Mouse (Mus musculus): ENCODE results near the gene Slirp. TPM values are rescaled to one million over a fixed set of nuclear protein-coding genes. Genes with fewer than 3 reads are reported as not detected.
A peak's percentile ranks its signal among the peaks of the same experiment; 100 is the strongest.

The Slirp gene
- 269 and 468 TPM in 2 replicates for polyA plus RNA-seq (2014; fragmentation: Nextera tagmentation; extraction: Ambion mirVana)

DNA sequence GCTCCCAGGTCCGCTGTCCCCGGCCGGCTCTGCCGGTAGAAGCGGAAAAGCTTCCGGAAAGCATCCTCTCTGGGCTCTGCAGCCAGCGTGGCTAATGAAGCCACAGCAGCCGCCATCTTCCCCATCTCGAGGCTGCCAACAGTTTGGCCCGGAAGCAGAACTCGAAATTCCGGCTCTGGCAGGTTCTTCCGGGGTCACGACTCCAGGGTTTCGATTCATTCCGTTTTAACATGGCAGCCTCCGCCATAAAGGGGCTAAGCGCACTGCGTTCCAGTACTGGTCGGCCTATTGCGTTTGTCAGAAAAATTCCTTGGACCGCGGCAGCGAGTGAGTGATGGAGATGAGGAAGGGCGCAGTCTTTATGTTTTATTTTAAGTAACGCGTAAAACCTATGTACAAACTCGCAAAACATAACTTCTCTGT, at the start of gene Slirp, which contains the start of gene Alkbh1:
Gene Slirp, plus strand, starts transcription at position 197 of the 423 bp plus-strand sequence.
Gene Alkbh1, minus strand, starts transcription at position 318 of the 423 bp plus-strand sequence.
- peak within 1 kb of the TSS; percentile 73 for H3K4me2 ChIP-seq (replicated peaks; ENCODE audit: low read depth, low read length)
- peaks cover 15% of the 10 kb centered on the region for H3K4me1 ChIP-seq (ENCODE audit: control insufficient read depth, insufficient read depth, low read length)
- peaks cover 56% of the 10 kb centered on the region for H3K36me3 ChIP-seq (ENCODE audit: control insufficient read depth, insufficient read depth, low read length)
- peak within 1 kb of the TSS; percentile 100 for H3K4me3 ChIP-seq (ENCODE audit: low read length)
- no peaks in the 10 kb centered on the region for H3K9me3 ChIP-seq (ENCODE audit: control insufficient read depth, low read length)
- peak within 1 kb of the TSS; percentile 89 for H3K27ac ChIP-seq (ENCODE audit: low read depth, low read length)
- no peaks in the 10 kb centered on the region for H3K27me3 ChIP-seq (ENCODE audit: control insufficient read depth, insufficient read depth, low read length)
- H3K9ac ChIP-seq (ENCODE audit: low read depth, low read length), result peak within 1 kb of the TSS; percentile 97
- peak; percentile 94 for ATAC-seq (ENCODE audit: low FRiP score, low TSS enrichment)
- under 1% methylated on average over 28 of the region's 28 CpGs for WGBS

DNA sequence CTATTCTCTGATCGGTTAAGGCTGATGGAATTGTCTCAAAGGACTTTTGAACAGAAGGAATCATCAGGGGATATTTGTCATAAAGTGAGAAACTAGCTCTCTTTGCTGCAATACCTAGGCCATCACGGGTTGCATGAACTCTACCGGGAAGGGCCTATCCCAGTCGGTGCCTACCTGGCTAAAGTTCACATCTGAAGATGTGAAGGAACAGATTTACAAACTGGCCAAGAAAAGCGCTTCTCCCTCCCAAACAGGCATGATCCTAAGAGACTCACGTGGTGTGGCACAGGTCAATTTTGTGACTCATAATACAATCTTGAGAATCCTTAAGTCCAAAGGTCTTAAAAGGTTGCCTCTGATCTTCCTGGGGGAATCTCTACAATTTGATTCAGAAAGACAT, 49.4 kb upstream of the Slirp start:
- Histone ChIP-seq H3K4me1 (ENCODE audit: control insufficient read depth, insufficient read depth, low read length) (no peaks in the 10 kb centered on the region), H3K27me3 (ENCODE audit: control insufficient read depth, insufficient read depth, low read length) (no peaks in the 10 kb centered on the region), H3K4me2 (replicated peaks; ENCODE audit: low read depth, low read length) (no peak overlapping the region), H3K9me3 (ENCODE audit: control insufficient read depth, low read length) (no peaks in the 10 kb centered on the region), H3K4me3 (ENCODE audit: low read length) (no peak overlapping the region), H3K9ac (ENCODE audit: low read depth, low read length) (no peak overlapping the region), H3K27ac (ENCODE audit: low read depth, low read length) (no peak overlapping the region), H3K36me3 (ENCODE audit: control insufficient read depth, insufficient read depth, low read length) (no peaks in the 10 kb centered on the region)
- 88% methylated on average over 6 of the region's 6 CpGs for WGBS
- ATAC-seq (ENCODE audit: low FRiP score, low TSS enrichment), result no peak

DNA sequence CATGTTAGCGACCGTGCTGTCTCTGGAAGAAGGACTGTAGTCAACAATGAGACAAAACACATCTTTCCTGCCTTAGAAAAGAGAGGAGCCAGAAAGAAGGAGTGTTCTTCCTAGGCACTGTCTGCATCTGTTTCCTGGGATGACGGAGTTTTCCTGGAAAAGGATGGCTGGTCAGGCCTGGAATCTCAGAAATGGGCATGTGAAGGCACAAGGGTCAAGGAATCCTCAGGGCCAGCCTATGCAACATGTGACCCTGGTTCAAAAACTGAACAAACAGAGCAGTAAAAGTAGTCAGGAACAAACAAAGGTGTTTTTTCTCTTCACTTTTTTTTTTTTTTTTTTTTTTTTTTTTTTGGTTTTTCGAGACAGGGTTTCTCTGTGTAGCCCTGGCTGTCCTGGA, 46.6 kb upstream of the Slirp start:
- H3K9ac ChIP-seq (ENCODE audit: low read depth, low read length), result no peak overlapping the region
- no peak overlapping the region for H3K4me3 ChIP-seq (ENCODE audit: low read length)
- no peaks in the 10 kb centered on the region for H3K27me3 ChIP-seq (ENCODE audit: control insufficient read depth, insufficient read depth, low read length)
- H3K4me1 ChIP-seq (ENCODE audit: control insufficient read depth, insufficient read depth, low read length), result no peaks in the 10 kb centered on the region
- 84% methylated on average over 3 of the region's 4 CpGs for WGBS
- H3K4me2 ChIP-seq (replicated peaks; ENCODE audit: low read depth, low read length), result no peak overlapping the region
- H3K27ac ChIP-seq (ENCODE audit: low read depth, low read length), result no peak overlapping the region
- no peaks in the 10 kb centered on the region for H3K9me3 ChIP-seq (ENCODE audit: control insufficient read depth, low read length)
- no peak for ATAC-seq (ENCODE audit: low FRiP score, low TSS enrichment)
- H3K36me3 ChIP-seq (ENCODE audit: control insufficient read depth, insufficient read depth, low read length), result no peaks in the 10 kb centered on the region

DNA sequence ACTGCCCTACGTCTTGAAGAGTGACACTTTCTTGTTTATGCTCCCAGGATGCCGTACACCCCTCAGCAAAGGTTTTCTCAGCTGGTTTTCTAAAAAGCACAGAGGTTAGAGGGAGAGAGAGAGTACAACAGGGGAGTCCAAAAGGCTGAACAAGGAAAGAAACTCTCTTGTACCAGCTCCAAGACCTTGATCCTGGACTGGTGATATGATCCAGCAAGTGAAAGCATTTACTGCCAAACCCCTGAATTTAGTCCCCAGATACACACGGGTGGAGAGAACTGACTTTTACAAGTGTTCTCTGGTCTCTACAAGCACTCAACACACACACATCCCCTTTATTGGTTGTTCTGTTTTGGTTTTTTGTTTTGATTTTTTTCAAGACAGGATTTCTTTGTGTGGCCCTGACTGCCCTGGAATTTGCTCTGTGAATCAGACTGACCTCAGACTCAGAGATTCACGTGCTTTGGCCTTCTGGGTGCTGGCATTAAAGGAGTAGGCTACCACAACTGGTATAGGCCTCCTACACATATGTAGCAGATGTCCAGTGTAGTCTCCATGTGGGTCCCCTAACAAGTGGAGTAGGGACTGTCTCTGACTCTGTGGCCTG, 45.8 kb upstream of the Slirp start:
- Histone ChIP-seq H3K4me1 (ENCODE audit: control insufficient read depth, insufficient read depth, low read length) (no peaks in the 10 kb centered on the region), H3K27me3 (ENCODE audit: control insufficient read depth, insufficient read depth, low read length) (no peaks in the 10 kb centered on the region), H3K9me3 (ENCODE audit: control insufficient read depth, low read length) (no peaks in the 10 kb centered on the region), H3K27ac (ENCODE audit: low read depth, low read length) (no peak overlapping the region), H3K4me2 (replicated peaks; ENCODE audit: low read depth, low read length) (no peak overlapping the region), H3K4me3 (ENCODE audit: low read length) (no peak overlapping the region), H3K9ac (ENCODE audit: low read depth, low read length) (no peak overlapping the region), H3K36me3 (ENCODE audit: control insufficient read depth, insufficient read depth, low read length) (no peaks in the 10 kb centered on the region)
- WGBS, result 69% methylated on average over 4 of the region's 4 CpGs
- ATAC-seq (ENCODE audit: low FRiP score, low TSS enrichment), result no peak

GRCm38 (mm10) chr12:87399119-87399819, 44.4 kb upstream of the Slirp start:
- no peak overlapping the region for H3K4me2 ChIP-seq (replicated peaks; ENCODE audit: low read depth, low read length)
- no peaks in the 10 kb centered on the region for H3K27me3 ChIP-seq (ENCODE audit: control insufficient read depth, insufficient read depth, low read length)
- no peak overlapping the region for H3K9ac ChIP-seq (ENCODE audit: low read depth, low read length)
- no peaks in the 10 kb centered on the region for H3K36me3 ChIP-seq (ENCODE audit: control insufficient read depth, insufficient read depth, low read length)
- 84% methylated on average over 10 of the region's 10 CpGs for WGBS
- ATAC-seq (ENCODE audit: low FRiP score, low TSS enrichment), result no peak
- no peak overlapping the region for H3K4me3 ChIP-seq (ENCODE audit: low read length)
- no peak overlapping the region for H3K27ac ChIP-seq (ENCODE audit: low read depth, low read length)
- H3K4me1 ChIP-seq (ENCODE audit: control insufficient read depth, insufficient read depth, low read length), result no peaks in the 10 kb centered on the region
- H3K9me3 ChIP-seq (ENCODE audit: control insufficient read depth, low read length), result no peaks in the 10 kb centered on the region

- Histone ChIP-seq H3K27ac (ENCODE audit: low read depth, low read length) (no peak overlapping the region), H3K9me3 (ENCODE audit: control insufficient read depth, low read length) (no peaks in the 10 kb centered on the region), H3K4me2 (replicated peaks; ENCODE audit: low read depth, low read length) (no peak overlapping the region), H3K4me1 (ENCODE audit: control insufficient read depth, insufficient read depth, low read length) (no peaks in the 10 kb centered on the region), H3K27me3 (ENCODE audit: control insufficient read depth, insufficient read depth, low read length) (no peaks in the 10 kb centered on the region), H3K36me3 (ENCODE audit: control insufficient read depth, insufficient read depth, low read length) (no peaks in the 10 kb centered on the region), H3K4me3 (ENCODE audit: low read length) (no peak overlapping the region), H3K9ac (ENCODE audit: low read depth, low read length) (no peak overlapping the region)
- no peak for ATAC-seq (ENCODE audit: low FRiP score, low TSS enrichment)
- 69% methylated on average over 6 of the region's 6 CpGs for WGBS
Measured at GRCm38 (mm10) chr12:87401883-87402282, 41.8 kb upstream of the Slirp start.

DNA sequence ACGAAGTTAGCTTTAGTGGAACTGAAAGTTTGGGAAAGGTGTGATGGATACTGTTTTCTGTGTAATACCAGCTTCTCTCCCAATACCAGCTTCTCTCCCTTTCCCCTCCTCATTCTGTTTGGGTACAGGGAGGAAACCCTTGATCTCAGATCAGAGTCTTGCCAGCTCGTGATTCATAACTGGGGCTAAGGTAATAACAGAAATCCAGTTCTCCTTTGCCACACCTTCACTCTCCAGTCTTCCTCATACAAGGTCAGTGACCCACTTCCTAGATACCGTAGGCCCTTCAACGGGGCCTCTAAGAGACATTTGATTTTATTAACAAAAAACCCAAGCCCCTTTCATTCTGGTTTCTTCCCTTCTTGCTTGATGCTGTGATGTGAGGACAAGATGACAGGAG, 38.5 kb upstream of the Slirp start:
- no peak overlapping the region for H3K4me2 ChIP-seq (replicated peaks; ENCODE audit: low read depth, low read length)
- WGBS, result 81% methylated on average over 4 of the region's 4 CpGs
- H3K27me3 ChIP-seq (ENCODE audit: control insufficient read depth, insufficient read depth, low read length), result no peaks in the 10 kb centered on the region
- no peak overlapping the region for H3K9ac ChIP-seq (ENCODE audit: low read depth, low read length)
- H3K36me3 ChIP-seq (ENCODE audit: control insufficient read depth, insufficient read depth, low read length), result no peaks in the 10 kb centered on the region
- no peak overlapping the region for H3K27ac ChIP-seq (ENCODE audit: low read depth, low read length)
- ATAC-seq (ENCODE audit: low FRiP score, low TSS enrichment), result no peak
- H3K4me1 ChIP-seq (ENCODE audit: control insufficient read depth, insufficient read depth, low read length), result no peaks in the 10 kb centered on the region
- H3K9me3 ChIP-seq (ENCODE audit: control insufficient read depth, low read length), result no peaks in the 10 kb centered on the region
- no peak overlapping the region for H3K4me3 ChIP-seq (ENCODE audit: low read length)

- H3K27me3 ChIP-seq (ENCODE audit: control insufficient read depth, insufficient read depth, low read length), result no peaks in the 10 kb centered on the region
- H3K27ac ChIP-seq (ENCODE audit: low read depth, low read length), result no peak overlapping the region
- no peak overlapping the region for H3K4me3 ChIP-seq (ENCODE audit: low read length)
- no peak overlapping the region for H3K4me2 ChIP-seq (replicated peaks; ENCODE audit: low read depth, low read length)
- no peaks in the 10 kb centered on the region for H3K9me3 ChIP-seq (ENCODE audit: control insufficient read depth, low read length)
- no peaks in the 10 kb centered on the region for H3K36me3 ChIP-seq (ENCODE audit: control insufficient read depth, insufficient read depth, low read length)
- WGBS, result 70% methylated on average over 3 of the region's 3 CpGs
- H3K4me1 ChIP-seq (ENCODE audit: control insufficient read depth, insufficient read depth, low read length), result no peaks in the 10 kb centered on the region
- no peak for ATAC-seq (ENCODE audit: low FRiP score, low TSS enrichment)
- no peak overlapping the region for H3K9ac ChIP-seq (ENCODE audit: low read depth, low read length)
Measured at GRCm38 (mm10) chr12:87405721-87406120, 38.0 kb upstream of the Slirp start.

DNA sequence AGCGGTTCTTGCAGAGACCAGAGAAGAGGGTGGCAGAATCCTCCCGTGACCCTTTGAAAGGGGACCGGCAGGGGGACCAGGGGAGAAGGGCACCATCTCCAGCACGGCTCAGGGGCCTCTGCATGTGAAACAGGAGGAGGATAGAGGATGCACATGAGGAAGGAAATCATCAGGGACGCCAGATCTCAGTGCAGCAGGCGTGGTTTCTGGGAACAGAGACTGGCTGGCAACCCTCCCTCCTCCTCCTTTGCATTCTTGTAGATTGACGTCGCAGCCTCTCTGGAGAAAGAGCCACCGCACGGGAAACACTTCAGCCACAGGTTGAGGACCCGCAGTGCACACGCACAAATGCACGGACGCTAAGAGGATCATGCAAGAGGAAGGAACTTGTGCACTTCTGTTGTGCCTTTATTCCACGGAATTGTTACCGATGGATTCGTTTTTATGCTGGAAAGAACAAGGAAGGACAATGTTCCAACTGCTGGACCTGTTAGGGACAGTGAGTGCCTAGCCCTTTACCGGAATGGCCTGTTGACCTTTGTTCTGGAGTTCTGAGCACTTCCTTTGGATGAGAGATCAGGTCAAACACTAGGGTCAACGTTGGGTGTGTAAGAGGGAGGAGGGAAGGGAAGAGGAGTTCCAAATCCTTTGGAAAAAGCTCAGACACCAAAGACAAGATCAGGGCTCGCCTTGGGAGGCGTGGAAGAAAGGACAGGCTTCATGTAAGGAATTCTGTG, 35.7 kb upstream of the Slirp start:
- Histone ChIP-seq H3K27ac (ENCODE audit: low read depth, low read length) (no peak overlapping the region), H3K9me3 (ENCODE audit: control insufficient read depth, low read length) (no peaks in the 10 kb centered on the region), H3K27me3 (ENCODE audit: control insufficient read depth, insufficient read depth, low read length) (no peaks in the 10 kb centered on the region), H3K4me1 (ENCODE audit: control insufficient read depth, insufficient read depth, low read length) (no peaks in the 10 kb centered on the region), H3K36me3 (ENCODE audit: control insufficient read depth, insufficient read depth, low read length) (no peaks in the 10 kb centered on the region), H3K4me3 (ENCODE audit: low read length) (no peak overlapping the region), H3K4me2 (replicated peaks; ENCODE audit: low read depth, low read length) (peak overlapping the region; percentile 15), H3K9ac (ENCODE audit: low read depth, low read length) (no peak overlapping the region)
- 39% methylated on average over 21 of the region's 21 CpGs for WGBS
- ATAC-seq (ENCODE audit: low FRiP score, low TSS enrichment), result peak; percentile 37; the same call in 1 of the 2 replicates

All from kidney, embryonic 14.5 days (tissue).